Comparison of ENCODE assay signal across 8 mouse cellular contexts in the genomic region with DNA sequence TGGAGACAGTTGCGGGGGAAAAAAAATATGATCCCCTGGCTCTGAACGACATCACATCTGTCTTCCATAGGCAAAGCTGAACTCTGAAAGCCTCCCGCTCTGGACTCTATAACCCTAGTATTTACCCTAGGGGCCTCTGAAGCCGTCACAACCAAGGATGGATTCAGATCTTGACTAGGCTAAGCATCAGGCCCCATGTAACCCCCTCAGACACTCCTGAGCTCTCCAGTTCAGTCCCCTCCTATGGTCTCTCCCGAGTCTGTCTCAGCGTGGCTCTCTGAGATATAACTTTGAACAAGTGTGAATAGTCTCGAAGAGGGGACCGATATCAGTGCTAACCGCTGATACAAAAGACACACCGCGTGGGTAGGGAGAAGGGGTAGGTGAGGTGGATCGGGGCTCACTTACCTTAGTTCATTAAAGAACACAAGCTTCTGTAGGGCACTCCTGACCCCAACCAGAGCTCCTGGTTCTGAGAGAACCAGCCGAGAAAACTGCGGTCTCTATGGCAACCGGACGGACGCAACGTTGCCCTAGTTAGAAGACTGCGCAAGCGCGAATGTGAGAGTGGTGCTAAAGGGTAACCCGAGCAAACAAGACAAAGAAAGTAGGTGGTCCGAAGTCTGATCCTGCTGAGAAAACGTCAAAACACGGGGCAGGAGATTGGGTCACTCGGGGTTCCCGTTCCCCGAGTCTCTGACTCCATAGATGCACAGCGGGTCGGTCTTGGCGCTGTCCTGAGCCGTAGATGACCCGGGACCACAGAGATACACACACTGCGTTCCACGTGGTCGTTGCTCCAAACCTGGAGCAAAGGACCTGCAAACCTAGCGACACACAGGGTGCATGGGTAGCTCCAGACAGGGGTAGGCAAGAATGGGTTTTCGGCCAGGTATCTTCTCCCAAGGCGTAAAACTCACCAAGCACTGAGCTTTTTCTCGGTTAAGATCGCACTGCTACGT. TPM values are rescaled to one million over a fixed set of nuclear protein-coding genes. Genes with fewer than 3 reads are reported as not detected.
DNase-seq lines count a peak whose midpoint lies in the region; ATAC-seq and TF ChIP-seq lines count a peak whose summit lies in the region.

No protein-coding gene starts in this region.

- TF ChIP-seq CTCF in heart, adult 2 months (IDR thresholded peaks at IDR 0.05): no peak

- no peaks in the 10 kb centered on the region for H3K79me2 ChIP-seq in heart, adult 2 months (replicated peaks; ENCODE audit: control insufficient read depth, insufficient read depth, low read length)

- intact Hi-C loops in heart, adult 2 months (cut with DNase I): no loop called here
- intact Hi-C loops in left cerebral cortex, postnatal 36 days (cut with DNase I): no loop called here

- WGBS in heart, adult 2 months: 16% methylated on average over 42 of the region's 42 CpGs

- peak overlapping the region; percentile 2; the same call in 1 of the 2 replicates for H3K9ac ChIP-seq in heart, adult 2 months (ENCODE audit: low read depth, low read length)

- H3K27ac ChIP-seq in heart, adult 2 months: no peak overlapping the region

- DNase-seq in CD4-positive, CD25-positive, alpha-beta regulatory T cell, adult 2 months (ENCODE audit: low read depth, low spot score): peak; percentile 39
- DNase-seq in embryo, embryonic 10 days (ENCODE audit: low spot score): peak; percentile 97
- peak; percentile 37 to 48 for DNase-seq in heart, adult 2 months
- peak; percentile 65 for DNase-seq in kidney, adult 18-20 months
- DNase-seq in left cerebral cortex, postnatal 36 days (ENCODE audit: low spot score in 2 of 2): peak; percentile 59 to 72
- DNase-seq in right cerebral cortex, postnatal 25 days: peak; percentile 64

- no peak for ATAC-seq in CD4-positive, CD25-positive, alpha-beta regulatory T cell, adult 4 months
- peak; percentile 48 for ATAC-seq in megakaryocyte progenitor cell, adult 5-6 weeks (replicated peaks; ENCODE audit: poor library complexity)

- peaks cover 1% of the 10 kb centered on the region; the same call in 1 of the 2 replicates for H3K4me1 ChIP-seq in heart, adult 2 months (ENCODE audit: control insufficient read depth, insufficient read depth, low read length)

- H3K4me3 ChIP-seq in heart, adult 2 months: peak overlapping the region; percentile 28

- TF ChIP-seq POLR2A in heart, adult 2 months (IDR thresholded peaks at IDR 0.05; ENCODE audit: insufficient read depth, low read depth, low read length): no peak

- H3K36me3 ChIP-seq in heart, adult 2 months (ENCODE audit: control insufficient read depth, insufficient read depth, low read length): no peaks in the 10 kb centered on the region

- no peak for TF ChIP-seq EP300 in heart, adult 2 months (IDR thresholded peaks at IDR 0.05; ENCODE audit: insufficient read depth, low read depth, low read length)

- no peaks in the 10 kb centered on the region for H3K27me3 ChIP-seq in heart, adult 2 months (ENCODE audit: control insufficient read depth, insufficient read depth, low read length)

RNA-seq across cellular contexts. Expression of a gene that starts 0.6 kb away (rescaled TPM):
- polyA plus RNA-seq in CD4-positive, CD25-positive, alpha-beta regulatory T cell, adult 4 months (2017; shearing (Covaris generic)): not detected
- total RNA-seq in heart, adult 2 months (2021): not detected
- polyA plus RNA-seq in heart, adult 2 months (2012; rRNA removed): 0.49 TPM in 1 of 2 replicates, not detected in the other
- 1 to 10 TPM; 2.2 to 2.9 TPM for total RNA-seq in left cerebral cortex, postnatal 36 days (2021)
- total RNA-seq in megakaryocyte progenitor cell, adult 5-6 weeks (2015): not detected in 2 replicates
- total RNA-seq in megakaryocyte progenitor cell, adult 5-6 weeks (2017): not detected in 2 replicates

RNA-seq across cellular contexts. Expression of a gene that starts 47.4 kb away (rescaled TPM):
- polyA plus RNA-seq in CD4-positive, CD25-positive, alpha-beta regulatory T cell, adult 4 months (2017; shearing (Covaris generic)): under 1 TPM in 1 of 2 experiments, not detected in 1; 0.96 TPM
- not detected for total RNA-seq in heart, adult 2 months (2021)
- polyA plus RNA-seq in heart, adult 2 months (2012; rRNA removed): 0.23 TPM in 2 replicates
- total RNA-seq in left cerebral cortex, postnatal 36 days (2021): not detected
- not detected in 2 replicates for total RNA-seq in megakaryocyte progenitor cell, adult 5-6 weeks (2015)
- total RNA-seq in megakaryocyte progenitor cell, adult 5-6 weeks (2017): not detected in 2 replicates

RNA-seq across cellular contexts. Expression of a gene that starts 49.8 kb away (rescaled TPM):
- polyA plus RNA-seq in CD4-positive, CD25-positive, alpha-beta regulatory T cell, adult 4 months (2017; shearing (Covaris generic)): under 1 TPM in 1 of 2 experiments, not detected in 1; 0.23 TPM
- total RNA-seq in heart, adult 2 months (2021): 10 to 100 TPM; 13.1 to 14.3 TPM
- polyA plus RNA-seq in heart, adult 2 months (2012; rRNA removed): 12.7 and 18.9 TPM in 2 replicates
- 1 to 10 TPM in 1 of 2 experiments, under 1 TPM in 1; 0.68 to 1.5 TPM for total RNA-seq in left cerebral cortex, postnatal 36 days (2021)
- not detected in 2 replicates for total RNA-seq in megakaryocyte progenitor cell, adult 5-6 weeks (2015)
- total RNA-seq in megakaryocyte progenitor cell, adult 5-6 weeks (2017): 0.14 TPM in 1 of 2 replicates, not detected in the other

Comparison
In these comparisons a context has a peak if more than half of its experiments do, and no peak if none do; other contexts are left out.
1. DNase-seq: peak in every context shown above with its lines; median percentile 97 in embryo, embryonic 10 days; 66 in left cerebral cortex, postnatal 36 days; 65 in kidney, adult 18-20 months; 64 in right cerebral cortex, postnatal 25 days; 42 in heart, adult 2 months; 39 in CD4-positive, CD25-positive, alpha-beta regulatory T cell, adult 2 months.
2. RNA of a gene that starts 49.8 kb away (total RNA-seq): 13.1 to 14.3 TPM in heart, adult 2 months; 0.68 to 1.5 TPM in left cerebral cortex, postnatal 36 days and 0.14 TPM in megakaryocyte progenitor cell, adult 5-6 weeks; every median in the first group is over 4 times any median in the second.